Mouse (Mus musculus): ENCODE data around the gene Timm8b. TPM values are rescaled to one million over a fixed set of nuclear protein-coding genes. Genes with fewer than 3 reads are reported as not detected.

Timm8b gene
- polyA plus RNA-seq (2016; fragmentation: Nextera tagmentation; extraction: Ambion mirVana) = 339 and 340 TPM in 2 replicates

GRCm38 (mm10) chr9:50603189-50603997 lies at the start of gene Timm8b, which contains the start of gene Sdhd:
Gene Timm8b, plus strand, starts transcription at chr9:50603910.
Gene Sdhd, minus strand, starts transcription at chr9:50603812.
- H3K27me3 ChIP-seq (ENCODE audit: low read depth, poor library complexity, severe bottlenecking) = no peaks in the 10 kb centered on the region
- H3K4me1 ChIP-seq = peaks cover 31% of the 10 kb centered on the region
- H3K27ac ChIP-seq (replicated peaks) = peak within 1 kb of the TSS; percentile 94
- under 1% methylated on average over 48 of the region's 48 CpGs for WGBS
- peak within 1 kb of the TSS; percentile 92 for H3K4me3 ChIP-seq
- peak; percentile 95 for DNase-seq (ENCODE audit: low spot score)
- no peaks in the 10 kb centered on the region for H3K9me3 ChIP-seq (replicated peaks)
- peaks cover 55% of the 10 kb centered on the region for H3K36me3 ChIP-seq

- H3K27ac ChIP-seq (replicated peaks) = peak within 1 kb of the TSS; percentile 89
Measured at GRCm38 (mm10) chr9:50554241-50555093, 49.2 kb upstream of the Timm8b start, which contains the start of gene Il18. Gene Il18, plus strand, starts transcription at chr9:50554827.

GRCm38 (mm10) chr9:50555094-50555446 lies 48.6 kb upstream of the Timm8b start, which contains the start of gene Bco2:
Gene Bco2, minus strand, starts transcription at chr9:50555181.
- 15% methylated on average over 2 of the region's 2 CpGs for WGBS
- Histone ChIP-seq H3K27ac (replicated peaks) (peak within 1 kb of the TSS; percentile 89), H3K36me3 (no peaks in the 10 kb centered on the region), H3K27me3 (ENCODE audit: low read depth, poor library complexity, severe bottlenecking) (no peaks in the 10 kb centered on the region), H3K4me3 (peak within 1 kb of the TSS; percentile 46), H3K9me3 (replicated peaks) (no peaks in the 10 kb centered on the region), H3K4me1 (peaks cover 22% of the 10 kb centered on the region)
- DNase-seq (ENCODE audit: low spot score) = no peak

More at GRCm38 (mm10) chr9:50554241-50555093, 49.2 kb upstream of the Timm8b start, which contains the start of gene Il18:
- WGBS = 24% methylated on average over 12 of the region's 12 CpGs
- Histone ChIP-seq H3K4me3 (peak within 1 kb of the TSS; percentile 46), H3K4me1 (peaks cover 22% of the 10 kb centered on the region), H3K9me3 (replicated peaks) (no peaks in the 10 kb centered on the region), H3K27me3 (ENCODE audit: low read depth, poor library complexity, severe bottlenecking) (no peaks in the 10 kb centered on the region), H3K36me3 (no peaks in the 10 kb centered on the region)
- peak; percentile 81 for DNase-seq (ENCODE audit: low spot score)

- H3K4me1 ChIP-seq = no peaks in the 10 kb centered on the region
- WGBS = 88% methylated on average over 38 of the region's 38 CpGs
Measured at GRCm38 (mm10) chr9:50561145-50561917, 42.4 kb upstream of the Timm8b start, which contains the start of gene Tex12. Gene Tex12, minus strand, starts transcription at chr9:50561325.

GRCm38 (mm10) chr9:50561918-50562360 lies 41.8 kb upstream of the Timm8b start:
- DNase-seq (ENCODE audit: low spot score) = no peak
- H3K36me3 ChIP-seq = 0 out of 2 replicates have a peak, but pooled peaks cover 4% of the 10 kb centered on the region
- WGBS = 90% methylated on average over 2 of the region's 2 CpGs
- no peaks in the 10 kb centered on the region for H3K27me3 ChIP-seq (ENCODE audit: low read depth, poor library complexity, severe bottlenecking)
- H3K27ac ChIP-seq (replicated peaks) = no peak overlapping the region
- 0 out of 2 replicates have a peak, but pooled peaks cover 8% of the 10 kb centered on the region for H3K9me3 ChIP-seq (replicated peaks)
- H3K4me1 ChIP-seq = no peaks in the 10 kb centered on the region
- H3K4me3 ChIP-seq = no peak overlapping the region

More at GRCm38 (mm10) chr9:50561145-50561917, 42.4 kb upstream of the Timm8b start, which contains the start of gene Tex12:
- 0 out of 2 replicates have a peak, but pooled peaks cover 8% of the 10 kb centered on the region for H3K9me3 ChIP-seq (replicated peaks)
- no peaks in the 10 kb centered on the region for H3K27me3 ChIP-seq (ENCODE audit: low read depth, poor library complexity, severe bottlenecking)
- H3K36me3 ChIP-seq = 0 out of 2 replicates have a peak, but pooled peaks cover 4% of the 10 kb centered on the region
- no peak for DNase-seq (ENCODE audit: low spot score)
- H3K27ac ChIP-seq (replicated peaks) = no peak within 1 kb of the TSS
- no peak within 1 kb of the TSS for H3K4me3 ChIP-seq

GRCm38 (mm10) chr9:50565173-50565572 lies 38.5 kb upstream of the Timm8b start:
- H3K36me3 ChIP-seq = 0 out of 2 replicates have a peak, but pooled peaks cover 4% of the 10 kb centered on the region
- no peak overlapping the region for H3K27ac ChIP-seq (replicated peaks)
- 82% methylated on average over 7 of the region's 7 CpGs for WGBS
- DNase-seq (ENCODE audit: low spot score) = no peak
- H3K27me3 ChIP-seq (ENCODE audit: low read depth, poor library complexity, severe bottlenecking) = no peaks in the 10 kb centered on the region
- H3K4me1 ChIP-seq = no peaks in the 10 kb centered on the region
- no peak overlapping the region for H3K4me3 ChIP-seq
- 0 out of 2 replicates have a peak, but pooled peaks cover 8% of the 10 kb centered on the region for H3K9me3 ChIP-seq (replicated peaks)

- 0 out of 2 replicates have a peak, but pooled peaks cover 3% of the 10 kb centered on the region for H3K36me3 ChIP-seq
- H3K4me1 ChIP-seq = no peaks in the 10 kb centered on the region
- H3K27me3 ChIP-seq (ENCODE audit: low read depth, poor library complexity, severe bottlenecking) = no peaks in the 10 kb centered on the region
- H3K27ac ChIP-seq (replicated peaks) = no peak overlapping the region
- 0 out of 2 replicates have a peak, but pooled peaks cover 6% of the 10 kb centered on the region for H3K9me3 ChIP-seq (replicated peaks)
- DNase-seq (ENCODE audit: low spot score) = no peak
- no peak overlapping the region for H3K4me3 ChIP-seq
- 80% methylated on average over 4 of the region's 4 CpGs for WGBS
Measured at GRCm38 (mm10) chr9:50565940-50566339, 37.8 kb upstream of the Timm8b start.

GRCm38 (mm10) chr9:50567372-50567771 lies 36.3 kb upstream of the Timm8b start:
- H3K27me3 ChIP-seq (ENCODE audit: low read depth, poor library complexity, severe bottlenecking) = no peaks in the 10 kb centered on the region
- 92% methylated on average over 4 of the region's 4 CpGs for WGBS

GRCm38 (mm10) chr9:50567881-50568280 lies 35.8 kb upstream of the Timm8b start:
- no peak for DNase-seq (ENCODE audit: low spot score)
- no peak overlapping the region for H3K4me3 ChIP-seq
- 86% methylated on average over 2 of the region's 2 CpGs for WGBS
- H3K36me3 ChIP-seq = no peaks in the 10 kb centered on the region
- no peaks in the 10 kb centered on the region for H3K27me3 ChIP-seq (ENCODE audit: low read depth, poor library complexity, severe bottlenecking)
- H3K27ac ChIP-seq (replicated peaks) = no peak overlapping the region
- H3K4me1 ChIP-seq = no peaks in the 10 kb centered on the region
- H3K9me3 ChIP-seq (replicated peaks) = no peaks in the 10 kb centered on the region

More at GRCm38 (mm10) chr9:50567372-50567771, 36.3 kb upstream of the Timm8b start:
- H3K4me3 ChIP-seq = no peak overlapping the region
- no peaks in the 10 kb centered on the region for H3K4me1 ChIP-seq
- H3K36me3 ChIP-seq = no peaks in the 10 kb centered on the region
- no peak overlapping the region for H3K27ac ChIP-seq (replicated peaks)
- no peaks in the 10 kb centered on the region for H3K9me3 ChIP-seq (replicated peaks)
- no peak for DNase-seq (ENCODE audit: low spot score)

- H3K9me3 ChIP-seq (replicated peaks) = no peaks in the 10 kb centered on the region
- no peak for DNase-seq (ENCODE audit: low spot score)
- H3K4me1 ChIP-seq = no peaks in the 10 kb centered on the region
- 81% methylated on average over 10 of the region's 10 CpGs for WGBS
- no peak overlapping the region for H3K4me3 ChIP-seq
- no peaks in the 10 kb centered on the region for H3K36me3 ChIP-seq
- no peaks in the 10 kb centered on the region for H3K27me3 ChIP-seq (ENCODE audit: low read depth, poor library complexity, severe bottlenecking)
- H3K27ac ChIP-seq (replicated peaks) = no peak overlapping the region
Measured at GRCm38 (mm10) chr9:50569599-50570525, 33.8 kb upstream of the Timm8b start.

- Histone ChIP-seq H3K27me3 (ENCODE audit: low read depth, poor library complexity, severe bottlenecking) (no peaks in the 10 kb centered on the region), H3K27ac (replicated peaks) (no peak overlapping the region), H3K36me3 (no peaks in the 10 kb centered on the region), H3K9me3 (replicated peaks) (no peaks in the 10 kb centered on the region), H3K4me3 (no peak overlapping the region), H3K4me1 (peaks cover 6% of the 10 kb centered on the region)
- DNase-seq (ENCODE audit: low spot score) = no peak
- 17% methylated on average over 4 of the region's 4 CpGs for WGBS
Measured at GRCm38 (mm10) chr9:50580370-50580769, 23.3 kb upstream of the Timm8b start.
